Mouse (Mus musculus) layer of hippocampus, postnatal 14 days (tissue): ENCODE results near the gene Nfkbiz. TPM values are rescaled to one million over a fixed set of nuclear protein-coding genes. Genes with fewer than 3 reads are reported as not detected.

Experiments
- DNase-seq, 2 experiments: peaks; one replicate each; pipeline ENCODE4 v3.0.0; 2021 to 2022; ENCODE audit warnings: low spot score in 2 of 2, mixed read lengths in 1 of 2
- total RNA-seq, 2 experiments: library from RNA; stranded (reverse); gene quantifications; 2 replicates each; pipeline ENCODE4 v1.2.3; 2021

Gene Nfkbiz
- total RNA-seq, 2 experiments from 2014 or later, result 4.9 to 5.1 TPM

DNA sequence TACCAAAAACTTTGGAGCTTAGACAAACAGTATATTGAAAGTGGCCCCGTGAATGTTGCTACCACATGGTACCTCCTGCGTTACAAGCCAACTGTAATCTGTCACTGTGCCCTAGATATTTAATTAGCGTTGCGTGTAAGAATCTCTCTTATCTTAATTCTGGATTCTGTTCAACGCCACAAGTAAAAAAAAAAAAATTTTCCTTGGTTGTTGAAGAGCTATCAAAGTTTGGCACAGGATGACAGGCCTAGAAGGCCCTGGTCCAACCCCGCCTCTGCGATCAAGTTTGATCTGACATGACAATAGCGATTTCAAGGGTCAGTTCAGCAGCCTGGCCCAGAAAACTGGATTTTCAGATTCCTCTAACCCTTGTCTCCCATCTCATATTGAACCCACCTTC is 6.1 kb downstream of the Nfkbiz start:
- DNase-seq, result no peak

GRCm38 (mm10) chr16:55832040-55832439 is 6.7 kb downstream of the Nfkbiz start:
- DNase-seq, result no peak

DNA sequence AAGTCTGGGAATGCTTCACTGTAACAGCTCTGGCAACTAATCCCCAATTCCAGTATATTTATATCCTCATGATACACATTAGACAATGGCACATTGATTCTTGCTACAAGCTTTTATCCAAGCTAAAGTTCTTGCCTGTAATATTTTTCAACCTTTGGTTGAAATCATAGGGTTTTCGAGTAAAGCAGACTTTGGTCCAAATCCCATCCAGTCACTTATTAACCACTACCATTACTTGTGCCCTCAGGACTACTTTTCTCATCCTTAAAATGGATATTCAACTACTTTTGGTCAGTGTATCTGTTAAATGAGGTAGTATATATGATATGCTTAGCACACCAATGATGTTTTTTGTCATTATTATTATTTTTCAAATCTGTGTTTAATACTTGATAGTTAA is 7.2 kb downstream of the Nfkbiz start:
- no peak for DNase-seq

- no peak for DNase-seq
Observed at GRCm38 (mm10) chr16:55823398-55824155, 15.1 kb downstream of the Nfkbiz start.

DNA sequence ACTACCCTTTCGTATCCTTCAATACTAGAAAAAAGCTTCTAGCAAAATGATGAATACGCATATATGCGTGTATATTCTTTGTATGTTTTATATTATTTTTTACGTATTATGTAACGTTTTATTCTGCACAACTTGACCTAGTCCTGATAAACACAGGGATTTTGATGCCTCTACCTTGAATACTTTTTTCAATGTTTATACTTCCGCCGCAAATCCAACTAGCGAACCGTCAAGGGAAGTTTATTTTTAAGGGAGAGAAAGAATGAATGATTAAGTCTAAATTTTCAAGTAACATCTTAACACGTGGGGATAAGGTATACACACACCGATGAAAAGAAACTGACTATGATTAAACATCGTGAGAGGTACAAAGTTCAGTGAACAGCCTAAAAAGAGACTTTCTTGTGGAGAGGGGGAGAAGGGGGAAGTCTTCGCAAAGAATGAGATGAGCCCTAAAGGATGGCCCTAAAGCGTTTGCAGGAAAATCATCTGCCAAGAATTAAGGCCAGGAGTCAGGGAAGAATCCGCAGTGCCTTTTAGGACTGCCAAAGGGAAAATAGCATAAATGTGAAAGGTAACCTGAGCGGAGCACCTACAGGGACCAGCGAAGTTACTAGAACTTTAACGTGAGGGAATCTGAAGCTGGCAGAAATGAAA is 15.8 kb downstream of the Nfkbiz start:
- no peak for DNase-seq

DNA sequence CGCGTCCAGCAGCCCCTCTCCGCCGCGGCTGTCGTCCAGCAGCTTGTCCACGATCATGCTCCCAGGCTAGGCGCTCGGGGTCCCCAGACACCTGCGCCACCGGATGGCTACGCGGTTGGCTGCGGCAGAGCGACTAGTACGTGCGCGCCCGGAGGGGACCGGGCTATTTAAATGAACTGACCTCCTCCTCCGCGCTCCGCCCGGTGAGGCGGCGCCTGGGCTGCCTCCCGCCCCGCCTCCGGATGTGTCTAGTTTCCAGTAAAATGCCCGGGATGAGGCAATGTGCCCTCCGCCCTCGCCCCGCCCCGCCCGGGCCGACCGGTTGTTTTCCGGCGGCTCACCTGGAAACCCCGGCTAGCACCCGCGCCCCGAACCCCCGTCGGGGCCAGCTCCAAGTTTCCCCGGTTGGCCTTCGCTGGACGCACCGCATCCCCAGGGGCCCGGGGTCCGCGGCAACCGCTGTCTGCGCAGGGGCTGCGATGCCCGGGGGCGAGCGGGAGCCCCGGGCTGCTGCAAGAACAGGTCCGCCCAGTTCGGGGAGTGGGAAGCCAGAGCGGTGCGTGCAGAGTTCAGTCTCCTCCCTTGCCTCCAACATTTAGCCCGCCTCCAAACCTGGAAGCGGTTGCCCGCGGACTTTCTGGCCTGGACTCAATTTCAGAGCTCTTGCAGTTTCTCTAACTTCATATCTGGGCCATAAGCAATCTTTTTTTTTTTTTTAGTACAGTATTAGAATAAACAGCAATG is 16.5 kb downstream of the Nfkbiz start:
- DNase-seq, result peak; percentile 70 to 82

DNA sequence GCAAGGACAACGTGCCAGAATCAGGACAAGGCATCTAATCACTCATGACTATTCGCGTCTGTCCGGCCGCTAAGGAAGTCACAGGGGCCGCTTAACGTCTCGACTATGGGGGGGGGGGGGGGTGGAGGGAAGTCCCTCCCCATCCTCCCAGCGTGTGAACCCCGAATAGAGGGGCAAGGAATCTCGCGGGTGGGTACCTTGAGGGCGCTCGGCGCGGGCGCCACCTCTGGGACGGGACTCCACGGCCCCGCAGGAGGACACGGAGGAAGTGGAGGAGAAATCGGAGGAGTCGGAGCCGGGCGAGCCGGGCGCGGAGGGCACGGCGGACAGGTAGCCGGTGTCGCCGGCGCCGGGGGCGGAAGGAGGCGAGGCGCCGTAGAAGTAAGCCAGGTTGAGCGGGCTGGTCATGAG is 17.1 kb downstream of the Nfkbiz start:
- DNase-seq, result no peak

GRCm38 (mm10) chr16:55820916-55821570 is 17.7 kb downstream of the Nfkbiz start:
- no peak for DNase-seq

- no peak for DNase-seq
Observed at GRCm38 (mm10) chr16:55820161-55820915, 18.4 kb downstream of the Nfkbiz start.

DNA sequence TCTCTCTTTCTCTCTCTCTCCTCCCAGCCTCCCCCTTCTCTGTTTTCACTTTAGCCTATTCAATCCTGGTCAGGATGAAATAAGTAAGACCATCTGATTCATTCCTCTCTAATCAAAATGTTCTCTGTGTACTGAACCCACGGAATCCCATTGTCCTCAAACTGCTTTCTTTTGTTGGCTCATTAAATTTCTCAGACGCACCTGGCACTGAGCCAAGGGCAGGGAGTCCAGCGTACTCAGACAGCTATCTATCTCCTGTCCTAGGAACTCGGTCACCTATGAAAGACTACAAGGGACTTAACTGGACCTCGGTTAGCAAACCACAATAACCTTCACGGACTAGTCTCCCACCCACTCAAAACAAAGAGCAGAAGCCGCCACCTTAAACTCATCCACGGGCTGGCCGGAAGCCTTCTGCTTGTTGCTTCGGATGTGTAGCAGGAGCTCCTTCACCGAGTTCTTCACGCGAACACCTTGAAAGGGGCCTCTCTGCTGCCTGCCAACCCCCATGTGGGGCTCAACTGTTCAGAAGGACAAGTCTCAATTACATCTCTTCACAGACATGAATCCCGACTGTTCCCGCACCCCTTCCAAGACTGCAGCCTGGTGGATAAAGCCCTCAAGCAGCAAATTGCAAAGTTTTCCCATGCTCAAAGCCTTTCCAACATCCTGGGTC is 19.4 kb downstream of the Nfkbiz start:
- DNase-seq, result no peak

DNA sequence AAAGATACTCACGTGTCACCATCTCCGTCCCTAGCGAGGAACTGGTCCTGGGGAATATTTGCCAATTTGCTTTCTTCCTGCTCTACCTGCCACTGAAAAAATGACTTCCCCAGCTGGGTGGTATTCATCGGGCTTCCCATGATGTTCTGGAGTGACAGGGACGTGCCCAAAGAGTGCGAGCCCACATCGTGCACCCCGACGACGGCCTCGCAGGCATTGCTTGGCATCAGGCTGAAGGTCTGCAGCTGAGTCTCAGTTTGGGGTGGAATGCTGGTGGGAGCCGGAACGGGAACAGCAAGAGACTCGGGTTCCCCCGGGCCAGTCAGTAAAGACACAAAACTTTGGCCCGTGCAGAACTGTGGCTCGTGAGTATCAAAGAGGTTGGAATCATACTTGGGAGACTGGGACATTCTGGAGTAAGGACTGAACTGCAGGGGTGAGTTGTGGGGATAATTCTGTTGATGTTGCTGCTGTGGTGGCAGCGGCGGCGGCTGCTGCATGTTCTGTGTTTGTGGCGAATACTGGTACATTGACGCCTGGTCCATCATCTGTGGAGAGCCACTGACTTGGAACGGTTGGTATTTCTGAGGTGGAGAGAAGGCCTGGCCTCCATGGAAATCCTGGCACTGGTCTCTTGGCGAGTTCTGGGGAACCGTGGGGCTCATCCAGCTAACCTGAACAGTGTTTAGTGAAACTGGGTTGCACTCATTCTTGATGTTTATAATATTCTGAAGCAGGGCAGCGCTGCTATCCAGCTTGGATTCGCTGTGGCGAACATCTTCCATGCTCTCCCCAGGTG is 20.8 kb downstream of the Nfkbiz start:
- no peak for DNase-seq

- no peak for DNase-seq
Observed at GRCm38 (mm10) chr16:55816202-55816941, 22.3 kb downstream of the Nfkbiz start.

GRCm38 (mm10) chr16:55815466-55815865 is 23.2 kb downstream of the Nfkbiz start:
- DNase-seq, result no peak

- DNase-seq, result no peak
Observed at GRCm38 (mm10) chr16:55814686-55815085, 24.0 kb downstream of the Nfkbiz start.

- DNase-seq, result peak in 1 of 2 experiments; percentile 29
Observed at GRCm38 (mm10) chr16:55813916-55814315, 24.8 kb downstream of the Nfkbiz start.

GRCm38 (mm10) chr16:55811792-55812191 is 26.9 kb downstream of the Nfkbiz start:
- no peak for DNase-seq

DNA sequence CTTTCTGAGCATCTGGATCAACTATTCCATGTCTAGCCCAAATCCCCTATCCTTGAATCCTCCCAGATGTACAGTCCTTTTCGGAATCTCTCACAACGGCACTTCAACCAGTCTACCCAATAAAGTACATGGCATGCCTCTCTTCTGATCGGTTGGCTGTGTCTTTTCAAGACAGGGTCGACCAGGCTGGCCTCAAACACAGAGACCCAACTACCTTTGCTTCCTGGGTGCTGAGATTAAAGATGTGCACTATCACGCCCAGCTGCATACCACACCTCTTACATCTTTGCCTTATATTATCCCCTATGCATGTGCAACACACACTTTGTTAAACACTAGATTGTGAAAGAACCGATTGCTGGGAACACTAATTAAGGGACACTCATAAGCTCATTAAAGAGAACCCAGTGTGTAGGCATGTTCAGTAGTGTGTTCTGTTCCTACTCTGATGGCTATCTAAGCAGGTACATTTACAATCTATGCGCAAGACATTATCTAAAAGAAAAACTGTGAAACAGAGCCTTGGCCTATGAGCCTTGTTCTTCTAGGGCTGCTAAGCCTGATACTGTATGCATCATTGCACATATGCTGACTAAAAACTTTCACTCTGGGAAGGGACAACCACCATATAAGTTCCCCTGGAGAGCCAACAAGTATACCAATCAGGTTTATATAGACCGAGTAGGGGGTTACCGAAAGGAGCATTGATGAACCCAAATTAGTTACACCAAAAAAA is 28.8 kb downstream of the Nfkbiz start:
- no peak for DNase-seq

DNA sequence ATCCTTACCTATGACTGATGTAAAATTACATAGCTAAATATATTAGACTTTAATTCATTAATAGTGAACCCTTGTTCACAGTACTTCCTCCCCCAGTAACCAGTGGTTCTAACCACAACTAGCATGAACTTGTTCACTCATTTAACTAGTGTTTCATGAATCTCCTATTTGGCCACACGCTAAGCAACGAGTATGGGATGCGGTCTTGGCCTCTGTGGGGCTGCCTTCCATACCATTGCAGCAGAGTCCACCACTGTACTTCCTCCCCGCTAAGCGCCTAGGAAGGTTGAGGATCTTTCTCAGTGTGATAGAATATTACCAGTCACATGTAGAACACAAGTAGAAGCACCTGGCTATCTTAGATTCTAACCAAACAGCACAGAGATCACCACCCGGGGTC is 29.4 kb downstream of the Nfkbiz start:
- DNase-seq, result no peak
